Mouse (Mus musculus) brown adipose tissue, adult 24 weeks (tissue): ENCODE data around the gene Smarcd3. TPM values are rescaled to one million over a fixed set of nuclear protein-coding genes. Genes with fewer than 3 reads are reported as not detected.
"Not testable (repeated sequence)": the region's sequence is repeated elsewhere in the genome, so short reads cannot be mapped to it uniquely, and the experiment has no call there.

Source experiments
- H3K27ac ChIP-seq: fragments of 200-500 bp; replicated peaks from 2 replicates; pipeline ENCODE4 v1.5.1; 2012; ENCODE audit warnings: low read depth, mild to moderate bottlenecking, low read length
- H3K4me1 ChIP-seq: fragments of 200-500 bp; 2 replicates; pipeline ENCODE4 v1.6.1; 2012; ENCODE audit warnings: low read length, mixed read lengths; ENCODE audit not compliant: control insufficient read depth, insufficient read depth, insufficient read length
- H3K4me3 ChIP-seq: fragments of 200-500 bp; 2 replicates; pipeline ENCODE4 v1.5.1; 2012; ENCODE audit warnings: low read depth, mild to moderate bottlenecking, low read length, moderate library complexity; ENCODE audit not compliant: insufficient read depth
- polyA plus RNA-seq: library from polyadenylated mRNA; stranded (reverse); fragments of >200 nt; gene quantifications from 2 replicates; pipeline ENCODE4 v1.2.4, GENCODE M21; 2012; ENCODE audit not compliant: missing spikeins, insufficient read depth, insufficient read length

Smarcd3 gene
- polyA plus RNA-seq, 1 experiment, result 15.3 TPM

GRCm38 (mm10) chr5:24577183-24577929 lies 46.9 kb downstream of the Smarcd3 start, which contains the start of gene Abcf2:
Gene Abcf2, minus strand, starts transcription at chr5:24577467.
- peak within 1 kb of the TSS; percentile 78 for H3K4me3 ChIP-seq
- peak within 1 kb of the TSS; percentile 85 for H3K27ac ChIP-seq
- peaks cover 5% of the 10 kb centered on the region; the same call in 1 of the 2 replicates for H3K4me1 ChIP-seq

GRCm38 (mm10) chr5:24576801-24577182 lies 47.4 kb downstream of the Smarcd3 start:
- Histone ChIP-seq H3K27ac (peak overlapping the region; percentile 56), H3K4me1 (peaks cover 5% of the 10 kb centered on the region; the same call in 1 of the 2 replicates), H3K4me3 (peak overlapping the region; percentile 78)

- H3K4me3 ChIP-seq, result peak overlapping the region; percentile 78
- H3K27ac ChIP-seq, result no peak overlapping the region
- peaks cover 5% of the 10 kb centered on the region; the same call in 1 of the 2 replicates for H3K4me1 ChIP-seq
These were observed 48.3 kb downstream of the Smarcd3 start for GRCm38 (mm10) chr5:24575948-24576347.

- no peaks in the 10 kb centered on the region for H3K4me1 ChIP-seq
These were observed 67.5 kb downstream of the Smarcd3 start, which contains the start of gene 4931409K22Rik for GRCm38 (mm10) chr5:24556709-24557108. Gene 4931409K22Rik, minus strand, starts transcription at chr5:24556809.

GRCm38 (mm10) chr5:24555335-24555734 lies 68.9 kb downstream of the Smarcd3 start:
- H3K4me3 ChIP-seq, H3K27ac ChIP-seq, H3K4me1 ChIP-seq: not testable (repeated sequence)

More at GRCm38 (mm10) chr5:24556709-24557108, 67.5 kb downstream of the Smarcd3 start, which contains the start of gene 4931409K22Rik:
- Histone ChIP-seq H3K27ac (no peak within 1 kb of the TSS), H3K4me3 (no peak within 1 kb of the TSS)

- H3K4me3 ChIP-seq, result no peak overlapping the region
- H3K27ac ChIP-seq, result no peak overlapping the region
- no peaks in the 10 kb centered on the region for H3K4me1 ChIP-seq
These were observed 70.5 kb downstream of the Smarcd3 start for GRCm38 (mm10) chr5:24553621-24554244.

- H3K4me3 ChIP-seq, result no peak overlapping the region
These were observed 72.9 kb downstream of the Smarcd3 start for GRCm38 (mm10) chr5:24551317-24551688.

GRCm38 (mm10) chr5:24550598-24551316 lies 73.5 kb downstream of the Smarcd3 start:
- H3K4me1 ChIP-seq, result no peaks in the 10 kb centered on the region
- no peak overlapping the region for H3K4me3 ChIP-seq

More at GRCm38 (mm10) chr5:24551317-24551688, 72.9 kb downstream of the Smarcd3 start:
- no peak overlapping the region for H3K27ac ChIP-seq
- H3K4me1 ChIP-seq, result no peaks in the 10 kb centered on the region

GRCm38 (mm10) chr5:24542643-24543042 lies 81.6 kb downstream of the Smarcd3 start:
- Histone ChIP-seq H3K4me3 (no peak overlapping the region), H3K4me1 (no peaks in the 10 kb centered on the region), H3K27ac (no peak overlapping the region)

More at GRCm38 (mm10) chr5:24550598-24551316, 73.5 kb downstream of the Smarcd3 start:
- H3K27ac ChIP-seq, result no peak overlapping the region

GRCm38 (mm10) chr5:24541144-24541569 lies 83.1 kb downstream of the Smarcd3 start:
- Histone ChIP-seq H3K4me3 (no peak overlapping the region), H3K4me1 (no peaks in the 10 kb centered on the region), H3K27ac (no peak overlapping the region)

Other genes starting within 250 kb of the Smarcd3 start
- gene Atg9b, start 232.3 kb downstream of the Smarcd3 start, polyA plus RNA-seq, result 5.8 and 6.2 TPM in 2 replicates
- gene Abcb8, start 230.7 kb downstream of the Smarcd3 start, polyA plus RNA-seq, result 107 and 122 TPM in 2 replicates
- gene Asic3, start 211.0 kb downstream of the Smarcd3 start, polyA plus RNA-seq, result not detected in 2 replicates
- 51.3 and 56.7 TPM in 2 replicates for gene Cdk5, start 200.9 kb downstream of the Smarcd3 start, polyA plus RNA-seq
- 8.2 and 14.9 TPM in 2 replicates for gene Slc4a2, start 200.6 kb downstream of the Smarcd3 start, polyA plus RNA-seq
- 148 and 188 TPM in 2 replicates for gene Fastk, start 179.1 kb downstream of the Smarcd3 start, polyA plus RNA-seq
- 3.8 and 11.7 TPM in 2 replicates for gene Tmub1, start 176.6 kb downstream of the Smarcd3 start, polyA plus RNA-seq
- gene Agap3, start 172.2 kb downstream of the Smarcd3 start, polyA plus RNA-seq, result 17.2 and 23.2 TPM in 2 replicates
- gene Gbx1, start 97.2 kb downstream of the Smarcd3 start, polyA plus RNA-seq, result not detected in 2 replicates
- gene Asb10, start 83.4 kb downstream of the Smarcd3 start, polyA plus RNA-seq, result 0.59 and 0.67 TPM in 2 replicates
- not detected in 2 replicates for gene 4931409K22Rik, start 67.6 kb downstream of the Smarcd3 start, polyA plus RNA-seq
- gene Abcf2, start 46.9 kb downstream of the Smarcd3 start, polyA plus RNA-seq, result 27.8 and 32.1 TPM in 2 replicates
- gene Chpf2, start 37.7 kb downstream of the Smarcd3 start, polyA plus RNA-seq, result 5.8 and 10.2 TPM in 2 replicates
- gene Nub1, start 61.1 kb upstream of the Smarcd3 start, polyA plus RNA-seq, result 20.3 and 26.1 TPM in 2 replicates
- gene Wdr86, start 106.3 kb upstream of the Smarcd3 start, polyA plus RNA-seq, result 0.59 TPM in 1 of 2 replicates, not detected in the other
- not detected in 2 replicates for gene Crygn, start 133.6 kb upstream of the Smarcd3 start, polyA plus RNA-seq
- 86.6 and 143 TPM in 2 replicates for gene Rheb, start 218.2 kb upstream of the Smarcd3 start, polyA plus RNA-seq